Mouse (Mus musculus) liver, embryonic 12.5 days (tissue): ENCODE data around the gene Dram1. TPM values are rescaled to one million over a fixed set of nuclear protein-coding genes. Genes with fewer than 3 reads are reported as not detected.

Experiments
- ATAC-seq: fragments of 200-750 bp; cut with Nextera tagmentation; 2 replicates; pipeline ENCODE4 v1.8.0; 2017; ENCODE audit warnings: moderate number of reproducible peaks, mild to moderate bottlenecking, moderate library complexity
- H3K27ac ChIP-seq: fragments of 300-500 bp; sonication (generic); 2 replicates; pipeline ENCODE4 v1.5.1; 2016; ENCODE audit warnings: mild to moderate bottlenecking
- H3K27me3 ChIP-seq: fragments of 300-500 bp; sonication (generic); replicated peaks from 2 replicates; pipeline ENCODE4 v1.6.1; 2016; ENCODE audit warnings: mild to moderate bottlenecking, moderate library complexity
- H3K36me3 ChIP-seq: fragments of 300-500 bp; sonication (generic); 2 replicates; pipeline ENCODE4 v1.6.1; 2016; ENCODE audit warnings: mild to moderate bottlenecking, moderate library complexity
- H3K4me1 ChIP-seq: fragments of 300-500 bp; sonication (generic); 2 replicates; pipeline ENCODE4 v1.6.1; 2016
- H3K4me2 ChIP-seq: fragments of 300-500 bp; sonication (generic); 2 replicates; pipeline ENCODE4 v1.6.1; 2016; ENCODE audit warnings: mild to moderate bottlenecking, moderate library complexity
- H3K4me3 ChIP-seq: fragments of 300-500 bp; sonication (generic); 2 replicates; pipeline ENCODE4 v1.5.1; 2016; ENCODE audit warnings: mild to moderate bottlenecking, moderate library complexity
- H3K9ac ChIP-seq: fragments of 300-500 bp; sonication (generic); 2 replicates; pipeline ENCODE4 v1.6.1; 2016; ENCODE audit warnings: mild to moderate bottlenecking, moderate library complexity
- H3K9me3 ChIP-seq: fragments of 300-500 bp; sonication (generic); replicated peaks from 2 replicates; pipeline ENCODE4 v1.6.1; 2016; ENCODE audit warnings: mild to moderate bottlenecking, moderate library complexity
- WGBS: fragments of 180-500 bp; shearing (Covaris S2); methylation state at CpG from one replicate; pipeline ENCODE4 v1.1.7; 2016; ENCODE audit not compliant: insufficient replicate concordance; 5-methylcytosine and 5-hydroxymethylcytosine counted together
- polyA plus RNA-seq: library from polyadenylated mRNA; unstranded; fragments of >200 nt; fragmentation: Nextera tagmentation; extraction: Ambion mirVana; gene quantifications from 2 replicates; pipeline ENCODE4 v1.2.1, GENCODE M21; 2016

The Dram1 gene
- polyA plus RNA-seq, 1 experiment from 2014 or later: 0.64 TPM

DNA sequence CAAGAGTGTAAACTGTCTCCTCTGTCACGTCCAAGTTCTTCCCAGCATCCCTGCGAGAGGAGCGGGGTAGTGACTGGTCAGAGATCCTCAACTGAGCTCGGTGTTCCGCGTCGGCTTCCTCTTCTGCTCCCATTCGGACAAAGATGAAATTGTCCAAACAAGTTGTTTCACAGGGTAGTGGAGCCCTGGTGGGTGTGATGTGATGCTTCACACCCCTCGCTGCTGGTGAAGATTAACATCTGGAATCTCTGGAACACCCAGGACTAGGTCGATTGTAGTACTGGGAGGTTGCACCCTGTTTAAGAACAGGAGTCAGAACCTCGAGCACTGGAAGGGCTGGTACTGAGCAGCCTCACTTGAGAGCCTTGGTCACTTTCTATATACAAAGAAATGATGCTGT lies 75.8 kb downstream of the Dram1 start:
- ATAC-seq: no peak
- Histone ChIP-seq H3K4me3 (no peak overlapping the region), H3K36me3 (no peaks in the 10 kb centered on the region), H3K9ac (no peak overlapping the region), H3K4me2 (no peak overlapping the region), H3K27ac (no peak overlapping the region), H3K9me3 (no peaks in the 10 kb centered on the region), H3K4me1 (no peaks in the 10 kb centered on the region), H3K27me3 (no peaks in the 10 kb centered on the region)
- 62% methylated on average over 11 of the region's 11 CpGs for WGBS

DNA sequence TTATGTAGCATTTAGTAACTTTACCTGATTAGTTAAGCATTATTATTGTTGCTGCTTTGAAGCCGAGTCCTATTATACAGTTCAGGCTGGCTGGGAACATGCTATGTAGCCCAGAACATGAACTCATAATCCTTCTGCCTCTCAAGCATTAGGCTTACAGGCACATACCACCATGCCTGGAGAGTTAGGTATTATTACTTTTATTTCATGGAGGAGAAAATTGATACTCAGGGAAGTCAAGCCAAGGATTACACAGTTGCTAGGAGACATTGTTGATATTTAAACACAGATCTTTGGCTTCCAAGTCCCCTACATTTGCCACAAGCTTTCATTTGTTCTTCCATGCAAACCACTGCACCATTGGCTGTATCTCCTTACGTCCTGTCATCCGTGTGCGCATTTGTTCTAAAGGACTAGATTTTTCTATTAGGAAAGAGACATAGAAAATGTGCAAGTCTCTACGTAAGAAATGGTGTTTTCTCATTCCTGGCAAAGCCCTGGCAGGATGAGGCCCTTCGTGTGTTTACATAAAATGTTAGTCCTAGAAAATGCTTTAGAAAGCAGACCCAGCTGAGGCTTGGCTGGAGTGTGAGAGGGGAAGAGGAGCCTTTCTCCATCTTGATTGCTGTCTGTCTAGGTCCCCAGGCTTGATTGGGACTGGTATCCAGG lies 76.9 kb downstream of the Dram1 start:
- 70% methylated on average over 6 of the region's 6 CpGs for whole genome bisulfite sequencing
- ATAC-seq: no peak

DNA sequence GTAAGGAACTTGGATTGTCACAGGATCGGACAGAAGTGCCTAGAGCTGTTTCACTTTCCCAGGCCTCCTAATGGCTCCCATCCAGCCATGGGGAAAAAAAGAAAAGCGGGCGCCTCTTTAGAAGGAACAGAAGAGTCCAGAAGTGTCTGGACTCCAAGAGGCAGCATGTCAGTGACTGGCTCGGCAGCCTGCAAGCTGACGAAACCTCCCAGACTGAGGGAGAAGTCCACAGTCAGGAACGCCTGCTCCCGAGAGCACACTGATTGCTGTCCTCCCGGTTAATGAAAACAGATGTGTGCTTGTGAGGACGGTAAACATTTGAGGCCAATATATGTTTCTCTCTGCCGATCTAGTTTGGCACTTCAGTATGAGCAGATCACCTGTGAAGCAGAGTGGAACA lies 81.9 kb downstream of the Dram1 start:
- H3K4me3 ChIP-seq: no peak overlapping the region
- H3K9me3 ChIP-seq: no peaks in the 10 kb centered on the region
- H3K4me2 ChIP-seq: no peak overlapping the region
- no peaks in the 10 kb centered on the region for H3K27me3 ChIP-seq
- H3K27ac ChIP-seq: no peak overlapping the region
- H3K36me3 ChIP-seq: no peaks in the 10 kb centered on the region
- H3K9ac ChIP-seq: no peak overlapping the region
- WGBS: 61% methylated on average over 10 of the region's 10 CpGs
- ATAC-seq: no peak
- H3K4me1 ChIP-seq: no peaks in the 10 kb centered on the region

More for the DNA sequence above, 76.9 kb downstream of the Dram1 start:
- Histone ChIP-seq H3K4me3 (no peak overlapping the region), H3K4me1 (no peaks in the 10 kb centered on the region), H3K9ac (no peak overlapping the region), H3K36me3 (no peaks in the 10 kb centered on the region), H3K27ac (no peak overlapping the region), H3K27me3 (no peaks in the 10 kb centered on the region), H3K9me3 (no peaks in the 10 kb centered on the region), H3K4me2 (no peak overlapping the region)

DNA sequence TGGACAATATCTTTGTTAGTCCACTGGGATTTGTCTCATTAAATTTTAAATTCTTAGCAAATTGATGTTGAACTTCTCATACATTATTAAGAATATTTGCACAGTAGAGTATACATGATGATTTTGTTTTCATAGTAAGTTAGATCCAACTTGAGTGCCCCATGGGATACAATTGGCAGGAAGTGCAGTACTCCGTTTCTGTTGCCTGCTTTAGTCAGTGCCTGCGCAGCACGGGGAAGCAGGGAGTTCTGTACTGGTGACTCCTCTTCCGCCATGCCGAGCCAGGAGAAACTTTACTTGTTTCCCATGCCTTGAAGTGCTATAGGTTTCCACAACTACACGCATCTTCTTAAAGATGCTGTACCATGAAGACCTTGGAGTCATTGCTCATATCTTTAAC lies 83.8 kb downstream of the Dram1 start:
- H3K4me1 ChIP-seq: no peaks in the 10 kb centered on the region
- no peaks in the 10 kb centered on the region for H3K9me3 ChIP-seq
- 71% methylated on average over 6 of the region's 6 CpGs for WGBS
- H3K9ac ChIP-seq: no peak overlapping the region
- no peak overlapping the region for H3K27ac ChIP-seq
- no peak for ATAC-seq
- H3K27me3 ChIP-seq: no peaks in the 10 kb centered on the region
- H3K36me3 ChIP-seq: no peaks in the 10 kb centered on the region
- H3K4me3 ChIP-seq: no peak overlapping the region
- no peak overlapping the region for H3K4me2 ChIP-seq

DNA sequence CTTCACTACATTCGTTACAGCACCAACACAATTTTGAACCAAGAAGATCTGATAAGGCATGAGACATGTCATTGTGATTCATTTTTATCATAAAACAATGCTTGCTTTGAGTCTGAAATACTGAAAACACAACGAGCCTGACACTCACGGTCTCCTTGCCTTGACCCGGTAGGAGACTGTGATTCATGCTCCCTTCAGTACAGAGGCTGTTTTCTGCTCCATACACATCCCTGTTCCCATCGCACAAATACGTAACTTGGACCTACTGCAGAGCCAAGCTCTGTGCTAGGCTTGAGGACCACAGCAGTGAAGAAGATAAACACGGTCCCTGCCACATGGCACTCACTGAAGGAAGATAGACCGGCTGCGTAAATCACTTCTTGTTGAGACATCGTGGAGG lies 90.8 kb downstream of the Dram1 start:
- Histone ChIP-seq H3K27ac (no peak overlapping the region), H3K27me3 (no peaks in the 10 kb centered on the region), H3K9me3 (no peaks in the 10 kb centered on the region), H3K4me2 (no peak overlapping the region), H3K36me3 (no peaks in the 10 kb centered on the region), H3K4me1 (no peaks in the 10 kb centered on the region), H3K9ac (no peak overlapping the region), H3K4me3 (no peak overlapping the region)
- 72% methylated on average over 10 of the region's 10 CpGs for WGBS
- no peak for ATAC-seq

DNA sequence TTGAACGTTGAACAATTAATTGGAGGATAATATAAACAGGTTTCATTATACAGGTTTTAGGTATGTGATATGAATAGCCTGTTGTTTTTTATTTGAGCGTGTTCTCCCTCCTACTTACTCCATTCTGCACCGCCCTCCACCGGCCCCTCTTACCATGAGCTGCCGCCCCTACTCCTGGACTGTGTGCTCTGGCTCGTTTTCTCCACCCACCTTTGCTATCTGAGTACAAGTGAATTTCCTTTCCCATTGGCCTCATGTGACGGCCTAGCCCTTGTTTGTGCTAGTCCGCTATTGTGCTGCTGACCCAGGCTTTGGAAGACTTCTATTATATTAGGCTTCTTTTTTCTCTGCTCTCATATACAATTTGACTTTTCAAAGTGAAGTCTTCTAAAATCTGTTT lies 91.6 kb downstream of the Dram1 start:
- no peak for ATAC-seq
- Histone ChIP-seq H3K4me1 (no peaks in the 10 kb centered on the region), H3K36me3 (no peaks in the 10 kb centered on the region), H3K4me2 (no peak overlapping the region), H3K4me3 (no peak overlapping the region), H3K9me3 (no peaks in the 10 kb centered on the region), H3K27me3 (no peaks in the 10 kb centered on the region), H3K27ac (no peak overlapping the region), H3K9ac (no peak overlapping the region)
- 62% methylated on average over 8 of the region's 8 CpGs for WGBS

DNA sequence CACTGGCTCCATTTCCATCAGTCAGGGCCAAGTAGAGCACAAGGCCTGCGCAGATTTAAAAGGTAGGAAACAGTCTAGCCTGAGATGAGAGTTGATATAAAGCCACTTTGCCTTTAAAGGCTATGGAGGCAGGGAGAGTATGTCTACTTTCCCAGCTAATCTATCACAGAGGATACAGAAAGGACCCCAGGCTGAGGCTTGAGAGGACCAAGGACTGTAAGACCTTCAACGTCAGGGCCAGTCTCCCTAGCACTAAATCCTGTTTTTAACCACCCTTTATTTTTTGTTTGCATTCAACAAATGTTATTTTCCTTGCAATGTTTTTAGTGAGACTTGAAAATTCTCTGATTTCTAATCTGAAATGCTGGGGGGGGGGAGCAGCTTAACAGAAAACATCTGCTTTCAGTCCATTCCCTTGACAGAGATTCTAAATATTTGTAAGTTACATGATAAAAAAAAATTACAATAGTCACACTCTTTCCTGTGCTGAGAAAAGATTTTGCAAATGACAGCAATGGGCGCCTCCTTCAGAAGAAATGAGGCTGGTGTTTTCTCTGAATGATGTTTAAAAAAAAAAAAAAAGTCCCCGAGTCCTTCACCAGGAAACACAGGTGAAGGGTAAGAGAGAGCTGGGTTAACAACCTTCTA lies 94.4 kb downstream of the Dram1 start:
- Histone ChIP-seq H3K9ac (no peak overlapping the region), H3K4me2 (no peak overlapping the region), H3K9me3 (no peaks in the 10 kb centered on the region), H3K27me3 (no peaks in the 10 kb centered on the region), H3K36me3 (no peaks in the 10 kb centered on the region), H3K4me1 (no peaks in the 10 kb centered on the region), H3K27ac (no peak overlapping the region), H3K4me3 (no peak overlapping the region)
- ATAC-seq: no peak
- 61% methylated on average over 4 of the region's 4 CpGs for WGBS

DNA sequence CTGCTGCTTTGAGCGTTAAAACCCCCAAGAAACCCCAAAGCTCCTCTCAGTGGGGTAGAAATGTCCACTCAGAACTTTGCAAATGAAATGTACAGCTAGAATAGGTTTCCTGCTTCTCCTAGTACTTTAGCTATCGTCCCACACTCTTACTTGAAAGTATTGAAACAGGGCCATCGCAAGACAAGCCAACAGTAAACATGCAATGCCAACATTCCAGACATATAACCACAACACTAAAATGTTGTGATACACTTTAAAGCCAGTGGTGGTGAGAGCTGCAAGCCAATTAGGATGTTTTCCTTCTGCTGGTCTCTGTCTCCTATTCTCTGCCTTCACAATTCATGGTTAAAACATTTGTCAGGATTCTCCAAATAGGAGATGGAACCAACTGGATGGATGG lies 97.2 kb downstream of the Dram1 start:
- Histone ChIP-seq H3K27me3 (no peaks in the 10 kb centered on the region), H3K4me3 (no peak overlapping the region), H3K27ac (no peak overlapping the region), H3K4me2 (no peak overlapping the region), H3K9me3 (no peaks in the 10 kb centered on the region), H3K36me3 (no peaks in the 10 kb centered on the region), H3K9ac (no peak overlapping the region), H3K4me1 (no peaks in the 10 kb centered on the region)
- no peak for ATAC-seq
- WGBS: 81% methylated on average over 3 of the region's 3 CpGs

DNA sequence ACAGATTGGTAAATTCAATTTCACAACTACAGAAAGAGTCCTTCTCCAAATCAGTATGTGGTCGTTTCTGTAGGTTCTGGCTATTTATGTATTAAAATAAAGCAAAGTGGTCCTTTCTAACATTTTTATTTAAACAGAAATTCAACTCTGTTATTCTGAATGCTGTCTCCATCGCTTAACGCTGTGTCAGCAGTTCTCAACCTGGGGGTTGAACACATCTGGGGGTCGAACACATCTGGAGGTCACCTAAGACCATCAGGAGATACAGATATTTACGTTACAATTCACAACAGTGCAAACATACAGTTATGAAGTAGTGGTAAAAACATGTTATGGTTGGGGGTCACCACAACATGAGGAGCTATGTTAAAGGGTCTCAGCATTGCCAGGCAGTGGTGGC lies 104.8 kb downstream of the Dram1 start:
- whole genome bisulfite sequencing: 71% methylated on average over 5 of the region's 5 CpGs
- ATAC-seq: no peak
- Histone ChIP-seq H3K4me1 (no peaks in the 10 kb centered on the region), H3K36me3 (no peaks in the 10 kb centered on the region), H3K4me3 (no peak overlapping the region), H3K27ac (no peak overlapping the region), H3K4me2 (no peak overlapping the region), H3K9me3 (no peaks in the 10 kb centered on the region), H3K9ac (no peak overlapping the region), H3K27me3 (no peaks in the 10 kb centered on the region)

Other genes with a start within 250 kb of the Dram1 start
- 17.1 and 17.4 TPM in 2 replicates for gene Parpbp, start 232.1 kb downstream of the Dram1 start, polyA plus RNA-seq
- gene Nup37, start 232.1 kb downstream of the Dram1 start, polyA plus RNA-seq: 65.6 and 67.5 TPM in 2 replicates
- 34.9 and 36.0 TPM in 2 replicates for gene Washc3, start 178.0 kb downstream of the Dram1 start, polyA plus RNA-seq
- 7.3 and 8.2 TPM in 2 replicates for gene Gnptab, start 52 bp upstream of the Dram1 start, polyA plus RNA-seq
- 0.16 TPM in 1 of 2 replicates, not detected in the other for gene Sycp3, start 80.5 kb upstream of the Dram1 start, polyA plus RNA-seq
- gene Chpt1, start 125.0 kb upstream of the Dram1 start, polyA plus RNA-seq: 7.0 and 8.2 TPM in 2 replicates
- gene Mybpc1, start 226.1 kb upstream of the Dram1 start, polyA plus RNA-seq: 0.46 and 0.48 TPM in 2 replicates